Mouse (Mus musculus) E14TG2a.4 (cell line): ENCODE results near the gene Klra4.
"Not testable (repeated sequence)": the region's sequence is repeated elsewhere in the genome, so short reads cannot be mapped to it uniquely, and the experiment has no call there.

Source experiments
- H3K27me3 ChIP-seq: 2 replicates; pipeline ENCODE4 v1.6.1; 2014; ENCODE audit warnings: low read length, control low read depth; ENCODE audit not compliant: insufficient read depth
- H3K36me3 ChIP-seq: 2 replicates; pipeline ENCODE4 v1.6.1; 2014; ENCODE audit warnings: low read length, control low read depth; ENCODE audit not compliant: insufficient read depth
- H3K4me1 ChIP-seq: replicated peaks from 2 replicates; pipeline ENCODE4 v1.6.1; 2014; ENCODE audit warnings: low read depth, low read length, control low read depth
- H3K4me3 ChIP-seq: replicated peaks from 2 replicates; pipeline ENCODE4 v1.5.1; 2014; ENCODE audit warnings: mild to moderate bottlenecking, low read length
- H3K9me3 ChIP-seq: 2 replicates; pipeline ENCODE4 v1.6.1; 2014; ENCODE audit warnings: low read length, control low read depth
- CTCF ChIP-seq: conservative IDR thresholded peaks from 2 replicates; pipeline ENCODE4 v1.5.1; 2014; ENCODE audit warnings: low read length
- NANOG ChIP-seq: IDR thresholded peaks from 2 replicates; pipeline ENCODE4 v1.6.1; 2014; ENCODE audit warnings: borderline replicate concordance, low read length, mixed read lengths
- POU5F1 ChIP-seq: IDR thresholded peaks from 2 replicates; pipeline ENCODE4 v1.6.1; 2014; ENCODE audit warnings: low read length, borderline replicate concordance

The Klra4 gene

GRCm38 (mm10) chr6:130067171-130067570, at the start of gene Klra4:
Gene Klra4 (minus strand): TSS chr6:130067271.
- H3K4me1 ChIP-seq, H3K36me3 ChIP-seq, H3K9me3 ChIP-seq, H3K4me3 ChIP-seq, H3K27me3 ChIP-seq: not testable (repeated sequence)

- H3K4me3 ChIP-seq: no peak overlapping the region
- no peaks in the 10 kb centered on the region for H3K4me1 ChIP-seq
- H3K36me3 ChIP-seq: no peaks in the 10 kb centered on the region
- no peaks in the 10 kb centered on the region for H3K9me3 ChIP-seq
- no peaks in the 10 kb centered on the region for H3K27me3 ChIP-seq
- TF ChIP-seq CTCF (no peak), NANOG (no peak), POU5F1 (no peak)
Measured at GRCm38 (mm10) chr6:130110485-130110884, 43.4 kb upstream of the Klra4 start.

GRCm38 (mm10) chr6:130102743-130103142, 35.7 kb upstream of the Klra4 start:
- H3K36me3 ChIP-seq, H3K27me3 ChIP-seq, H3K9me3 ChIP-seq, H3K4me1 ChIP-seq, H3K4me3 ChIP-seq: not testable (repeated sequence)

GRCm38 (mm10) chr6:130092336-130092948, 25.4 kb upstream of the Klra4 start:
- no peak overlapping the region for H3K4me3 ChIP-seq

GRCm38 (mm10) chr6:130065196-130065595, 1.9 kb downstream of the Klra4 start:
- Histone ChIP-seq H3K36me3 (no peaks in the 10 kb centered on the region), H3K27me3 (no peaks in the 10 kb centered on the region), H3K9me3 (no peaks in the 10 kb centered on the region), H3K4me3 (no peak overlapping the region), H3K4me1 (no peaks in the 10 kb centered on the region)
- TF ChIP-seq CTCF (no peak), NANOG (no peak), POU5F1 (no peak)

More at GRCm38 (mm10) chr6:130092336-130092948, 25.4 kb upstream of the Klra4 start:
- H3K27me3 ChIP-seq: no peaks in the 10 kb centered on the region
- no peak for TF ChIP-seq POU5F1
- TF ChIP-seq CTCF: no peak
- TF ChIP-seq NANOG: no peak
- no peaks in the 10 kb centered on the region for H3K4me1 ChIP-seq
- no peaks in the 10 kb centered on the region for H3K36me3 ChIP-seq
- no peaks in the 10 kb centered on the region for H3K9me3 ChIP-seq

- not testable (repeated sequence) for H3K36me3 ChIP-seq, H3K27me3 ChIP-seq, H3K9me3 ChIP-seq, H3K4me3 ChIP-seq, H3K4me1 ChIP-seq
Measured at GRCm38 (mm10) chr6:130035146-130035545, 31.9 kb downstream of the Klra4 start.

- H3K27me3 ChIP-seq, H3K4me3 ChIP-seq, H3K4me1 ChIP-seq, H3K9me3 ChIP-seq, H3K36me3 ChIP-seq: not testable (repeated sequence)
Measured at GRCm38 (mm10) chr6:130031493-130032089, 35.5 kb downstream of the Klra4 start.

GRCm38 (mm10) chr6:130026854-130027253, 40.2 kb downstream of the Klra4 start, which contains the start of gene Klra6:
Gene Klra6 (minus strand): TSS chr6:130026954.
- H3K4me3 ChIP-seq: no peak within 1 kb of the TSS
- H3K36me3 ChIP-seq: no peaks in the 10 kb centered on the region
- TF ChIP-seq NANOG: no peak
- no peak for TF ChIP-seq CTCF
- TF ChIP-seq POU5F1: no peak
- no peaks in the 10 kb centered on the region for H3K27me3 ChIP-seq
- H3K9me3 ChIP-seq: no peaks in the 10 kb centered on the region
- H3K4me1 ChIP-seq: no peaks in the 10 kb centered on the region
